In the genomic region with DNA sequence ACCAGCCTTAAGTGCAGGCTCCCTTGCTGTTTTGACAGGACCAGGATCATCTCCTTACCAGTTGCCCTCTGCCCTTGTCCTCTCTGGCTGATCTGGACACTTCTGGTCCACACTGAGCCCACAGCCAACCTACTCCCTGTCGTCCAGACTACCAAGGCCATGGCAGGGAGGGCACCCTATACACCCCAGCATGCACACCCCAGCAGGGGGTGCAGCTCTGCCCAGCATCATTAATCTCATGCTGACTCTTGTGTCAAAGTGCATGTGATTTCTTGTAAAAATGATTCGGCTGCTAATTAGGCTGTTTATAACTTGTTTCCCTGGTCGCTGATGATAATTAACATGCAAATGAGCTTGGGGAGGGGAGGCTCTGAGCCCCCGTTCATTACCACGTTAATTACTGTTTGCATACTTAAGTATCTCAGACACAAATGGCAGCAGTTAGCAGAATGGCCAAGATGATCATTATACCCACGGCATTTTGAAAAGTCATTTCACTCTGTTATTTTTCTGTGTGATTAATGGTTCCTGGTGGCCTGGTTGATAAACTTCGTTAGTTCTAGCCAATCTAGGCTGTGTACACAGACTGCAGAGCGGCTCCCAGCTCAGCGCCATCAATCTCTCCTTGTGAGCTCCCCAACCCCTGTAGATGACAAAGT, we compare ENCODE assay signal across 31 mouse cellular contexts. TPM values are rescaled to one million over a fixed set of nuclear protein-coding genes. Genes with fewer than 3 reads are reported as not detected.
A peak's percentile ranks its signal among the peaks of the same experiment; 100 is the strongest.
DNase-seq lines count a peak whose midpoint lies in the region; ATAC-seq lines count a peak whose summit lies in the region.
"Had no signal": no experiment of that assay in that cellular context is flagged by ENCODE, and none has a peak within 500 bp of the region (broad histone marks: within the 10 kb centered on the region; RNA-seq: fewer than 3 reads in every experiment).

No protein-coding gene starts in this region.

- peak; percentile 50 for DNase-seq in midbrain, embryonic 14.5 days
- DNase-seq in hindbrain, embryonic 14.5 days (ENCODE audit: low spot score) = peak; percentile 59
- DNase-seq in thymus, postnatal 36 days = no peak
- DNase-seq: adrenal gland, postnatal 10 days; cerebellum, adult 11 months; cerebellum, adult 9-10 months; cerebellum, postnatal 36 days; gastrocnemius, adult 2 months; gastrocnemius, postnatal 36 days; heart, adult 2 months; heart, postnatal 10 days; kidney, adult 8-10 months; kidney, postnatal 4 days; left cerebral cortex, postnatal 4 days; liver, postnatal 0 days; lung, postnatal 4 days; right cerebral cortex, postnatal 14 days; thymus, postnatal 25 days had no signal

- H3K4me2 ChIP-seq in forebrain, embryonic 13.5 days = no peak overlapping the region
- no peak overlapping the region for H3K4me2 ChIP-seq in forebrain, embryonic 12.5 days
- no peak overlapping the region for H3K4me2 ChIP-seq in midbrain, embryonic 14.5 days (ENCODE audit: low read length)
- H3K4me2 ChIP-seq in midbrain, embryonic 16.5 days (ENCODE audit: low read length) = no peak overlapping the region
- H3K4me2 ChIP-seq in hindbrain, embryonic 14.5 days (replicated peaks) = no peak overlapping the region
- no peak overlapping the region for H3K4me2 ChIP-seq in neural tube, embryonic 15.5 days
- H3K4me2 ChIP-seq: heart, embryonic 13.5 days; liver, embryonic 12.5 days; midbrain, embryonic 12.5 days; stomach, embryonic 15.5 days had no signal

- no peak overlapping the region for H3K27ac ChIP-seq in forebrain, embryonic 13.5 days
- no peak overlapping the region for H3K27ac ChIP-seq in forebrain, embryonic 12.5 days
- H3K27ac ChIP-seq in midbrain, embryonic 14.5 days (replicated peaks; ENCODE audit: low read depth, low read length) = no peak overlapping the region
- H3K27ac ChIP-seq in midbrain, embryonic 16.5 days (ENCODE audit: low read length) = no peak overlapping the region
- H3K27ac ChIP-seq in hindbrain, embryonic 14.5 days = no peak overlapping the region
- no peak overlapping the region for H3K27ac ChIP-seq in neural tube, embryonic 15.5 days (replicated peaks)
- H3K27ac ChIP-seq: gastrocnemius, adult 2 months; heart, adult 2 months; heart, embryonic 13.5 days; kidney, postnatal 0 days; liver, embryonic 12.5 days; midbrain, embryonic 12.5 days; stomach, embryonic 15.5 days had no signal

- ATAC-seq in forebrain, embryonic 13.5 days = peak; percentile 30; the same call in 1 of the 2 replicates
- no peak for ATAC-seq in forebrain, embryonic 12.5 days (ENCODE audit: low FRiP score)
- ATAC-seq in midbrain, embryonic 14.5 days (ENCODE audit: low FRiP score, low TSS enrichment) = no peak
- no peak for ATAC-seq in midbrain, embryonic 16.5 days
- peak; percentile 56 for ATAC-seq in hindbrain, embryonic 14.5 days (ENCODE audit: low FRiP score)
- ATAC-seq in neural tube, embryonic 15.5 days (ENCODE audit: low FRiP score) = peak; percentile 61
- ATAC-seq: intestine, embryonic 16.5 days; liver, embryonic 12.5 days; liver, postnatal 0 days; Patski had no signal

- H3K36me3 ChIP-seq in forebrain, embryonic 13.5 days (ENCODE audit: poor library complexity, severe bottlenecking) = no peaks in the 10 kb centered on the region
- H3K36me3 ChIP-seq in forebrain, embryonic 12.5 days (replicated peaks) = no peaks in the 10 kb centered on the region
- no peaks in the 10 kb centered on the region for H3K36me3 ChIP-seq in midbrain, embryonic 14.5 days (ENCODE audit: control insufficient read depth, insufficient read depth, low read length)
- no peaks in the 10 kb centered on the region for H3K36me3 ChIP-seq in midbrain, embryonic 16.5 days (ENCODE audit: control insufficient read depth, insufficient read depth, low read length)
- no peaks in the 10 kb centered on the region for H3K36me3 ChIP-seq in hindbrain, embryonic 14.5 days (replicated peaks; ENCODE audit: control insufficient read depth, insufficient read depth)
- no peaks in the 10 kb centered on the region for H3K36me3 ChIP-seq in neural tube, embryonic 15.5 days
- H3K36me3 ChIP-seq: heart, embryonic 13.5 days; liver, embryonic 12.5 days; midbrain, embryonic 12.5 days; stomach, embryonic 15.5 days had no signal

- no peak overlapping the region for H3K4me3 ChIP-seq in forebrain, embryonic 13.5 days
- H3K4me3 ChIP-seq in forebrain, embryonic 12.5 days (replicated peaks) = no peak overlapping the region
- H3K4me3 ChIP-seq in midbrain, embryonic 14.5 days (replicated peaks; ENCODE audit: low read depth, low read length) = no peak overlapping the region
- H3K4me3 ChIP-seq in midbrain, embryonic 16.5 days (ENCODE audit: low read depth, low read length) = no peak overlapping the region
- no peak overlapping the region for H3K4me3 ChIP-seq in hindbrain, embryonic 14.5 days (replicated peaks; ENCODE audit: low read length)
- no peak overlapping the region for H3K4me3 ChIP-seq in neural tube, embryonic 15.5 days (replicated peaks)
- H3K4me3 ChIP-seq: gastrocnemius, adult 2 months; heart, adult 2 months; heart, embryonic 13.5 days; liver, embryonic 12.5 days; megakaryocyte, embryonic 14.5 days; midbrain, embryonic 12.5 days; stomach, embryonic 15.5 days had no signal

- no peaks in the 10 kb centered on the region for H3K9me3 ChIP-seq in forebrain, embryonic 13.5 days (replicated peaks)
- no peaks in the 10 kb centered on the region for H3K9me3 ChIP-seq in forebrain, embryonic 12.5 days
- H3K9me3 ChIP-seq in midbrain, embryonic 14.5 days (ENCODE audit: control insufficient read depth, low read length) = no peaks in the 10 kb centered on the region
- H3K9me3 ChIP-seq in midbrain, embryonic 16.5 days (replicated peaks; ENCODE audit: control insufficient read depth, low read length, poor library complexity, severe bottlenecking) = no peaks in the 10 kb centered on the region
- H3K9me3 ChIP-seq in hindbrain, embryonic 14.5 days (ENCODE audit: control insufficient read depth, low read length) = no peaks in the 10 kb centered on the region
- H3K9me3 ChIP-seq in neural tube, embryonic 15.5 days (replicated peaks) = no peaks in the 10 kb centered on the region
- H3K9me3 ChIP-seq: heart, embryonic 13.5 days; liver, embryonic 12.5 days; megakaryocyte, embryonic 14.5 days; midbrain, embryonic 12.5 days; stomach, embryonic 15.5 days had no signal

- 19% methylated on average over 9 of the region's 9 CpGs for WGBS in forebrain, embryonic 13.5 days
- 30% methylated on average over 9 of the region's 9 CpGs for WGBS in forebrain, embryonic 12.5 days
- 48% methylated on average over 9 of the region's 9 CpGs for WGBS in midbrain, embryonic 14.5 days
- WGBS in midbrain, embryonic 16.5 days = 45% methylated on average over 9 of the region's 9 CpGs
- WGBS in hindbrain, embryonic 14.5 days = 23% methylated on average over 9 of the region's 9 CpGs
- 22% methylated on average over 9 of the region's 9 CpGs for WGBS in neural tube, embryonic 15.5 days

- peaks cover 10% of the 10 kb centered on the region for H3K4me1 ChIP-seq in forebrain, embryonic 13.5 days
- peaks cover 5% of the 10 kb centered on the region; the same call in 1 of the 2 replicates for H3K4me1 ChIP-seq in forebrain, embryonic 12.5 days
- H3K4me1 ChIP-seq in midbrain, embryonic 14.5 days (ENCODE audit: control insufficient read depth, insufficient read depth, low read length) = 0 out of 2 replicates have a peak, but pooled peaks cover 3% of the 10 kb centered on the region
- 0 out of 2 replicates have a peak, but pooled peaks cover 2% of the 10 kb centered on the region for H3K4me1 ChIP-seq in midbrain, embryonic 16.5 days (ENCODE audit: control insufficient read depth, insufficient read depth, low read length)
- H3K4me1 ChIP-seq in hindbrain, embryonic 14.5 days (replicated peaks; ENCODE audit: control insufficient read depth, insufficient read depth, low read length) = peaks cover 10% of the 10 kb centered on the region; the same call in 1 of the 2 replicates
- peaks cover 36% of the 10 kb centered on the region for H3K4me1 ChIP-seq in neural tube, embryonic 15.5 days
- H3K4me1 ChIP-seq: liver, embryonic 12.5 days; stomach, embryonic 15.5 days had no signal

- no peak overlapping the region for H3K9ac ChIP-seq in forebrain, embryonic 13.5 days
- no peak overlapping the region for H3K9ac ChIP-seq in forebrain, embryonic 12.5 days
- no peak overlapping the region for H3K9ac ChIP-seq in midbrain, embryonic 14.5 days (replicated peaks; ENCODE audit: low read length)
- no peak overlapping the region for H3K9ac ChIP-seq in midbrain, embryonic 16.5 days (ENCODE audit: low read depth, low read length)
- no peak overlapping the region for H3K9ac ChIP-seq in hindbrain, embryonic 14.5 days
- H3K9ac ChIP-seq in neural tube, embryonic 15.5 days (replicated peaks) = no peak overlapping the region
- H3K9ac ChIP-seq: heart, embryonic 13.5 days; liver, embryonic 12.5 days; liver, postnatal 0 days; midbrain, embryonic 12.5 days; stomach, embryonic 15.5 days had no signal

- H3K27me3 ChIP-seq in forebrain, embryonic 13.5 days = peaks cover 89% of the 10 kb centered on the region
- peaks cover 90% of the 10 kb centered on the region for H3K27me3 ChIP-seq in forebrain, embryonic 12.5 days
- no peaks in the 10 kb centered on the region for H3K27me3 ChIP-seq in midbrain, embryonic 14.5 days (ENCODE audit: control insufficient read depth, insufficient read depth, low read length)
- H3K27me3 ChIP-seq in midbrain, embryonic 16.5 days (ENCODE audit: control insufficient read depth, insufficient read depth, low read depth, low read length) = 0 out of 2 replicates have a peak, but pooled peaks cover 3% of the 10 kb centered on the region
- H3K27me3 ChIP-seq in hindbrain, embryonic 14.5 days (ENCODE audit: control insufficient read depth, insufficient read depth, low read length) = no peaks in the 10 kb centered on the region; the same call in 1 of the 2 replicates
- H3K27me3 ChIP-seq in neural tube, embryonic 15.5 days (replicated peaks) = peaks cover 37% of the 10 kb centered on the region
- H3K27me3 ChIP-seq: stomach, embryonic 15.5 days had no signal

RNA-seq across cellular contexts. Expression of gene Ttc34, which starts 5.2 kb away (rescaled TPM):
- polyA plus RNA-seq in forebrain, embryonic 13.5 days (2015; fragmentation: Nextera tagmentation; extraction: Ambion mirVana) = 0.31 and 0.45 TPM in 2 replicates
- 0.26 and 0.38 TPM in 2 replicates for polyA plus RNA-seq in forebrain, embryonic 12.5 days (2016; fragmentation: Nextera tagmentation; extraction: Ambion mirVana)
- 1.8 TPM in 2 replicates for polyA plus RNA-seq in midbrain, embryonic 14.5 days (2014; fragmentation: Nextera tagmentation; extraction: Ambion mirVana)
- 1.5 and 2.9 TPM in 2 replicates for polyA plus RNA-seq in midbrain, embryonic 16.5 days (2015; fragmentation: Nextera tagmentation; extraction: Ambion mirVana)
- 1.7 and 2.4 TPM in 2 replicates for polyA plus RNA-seq in hindbrain, embryonic 14.5 days (2014; fragmentation: Nextera tagmentation; extraction: Ambion mirVana)
- polyA plus RNA-seq in neural tube, embryonic 15.5 days (2015; fragmentation: Nextera tagmentation; extraction: Ambion mirVana) = 1.0 and 1.6 TPM in 2 replicates
- polyA plus RNA-seq: liver, embryonic 12.5 days; liver, postnatal 0 days; Patski; small intestine, adult 2 months had no signal

RNA-seq across cellular contexts. Expression of gene Mmel1, which starts 37.3 kb away (rescaled TPM):
- polyA plus RNA-seq in forebrain, embryonic 13.5 days (2015; fragmentation: Nextera tagmentation; extraction: Ambion mirVana) = 0.12 and 0.24 TPM in 2 replicates
- polyA plus RNA-seq in forebrain, embryonic 12.5 days (2016; fragmentation: Nextera tagmentation; extraction: Ambion mirVana) = 0.08 and 0.19 TPM in 2 replicates
- 0.50 and 0.53 TPM in 2 replicates for polyA plus RNA-seq in midbrain, embryonic 14.5 days (2014; fragmentation: Nextera tagmentation; extraction: Ambion mirVana)
- polyA plus RNA-seq in midbrain, embryonic 16.5 days (2015; fragmentation: Nextera tagmentation; extraction: Ambion mirVana) = 0.31 and 0.98 TPM in 2 replicates
- polyA plus RNA-seq in hindbrain, embryonic 14.5 days (2014; fragmentation: Nextera tagmentation; extraction: Ambion mirVana) = 0.23 and 0.65 TPM in 2 replicates
- polyA plus RNA-seq in neural tube, embryonic 15.5 days (2015; fragmentation: Nextera tagmentation; extraction: Ambion mirVana) = 0.75 and 0.84 TPM in 2 replicates
- polyA plus RNA-seq: kidney, postnatal 0 days; Patski had no signal

Comparison
In these comparisons a context has a peak if more than half of its experiments do, and no peak if none do; other contexts are left out.
1. ATAC-seq: peak in forebrain, embryonic 13.5 days (single experiment), hindbrain, embryonic 14.5 days (single experiment) and neural tube, embryonic 15.5 days (single experiment); none in forebrain, embryonic 12.5 days (single experiment), midbrain, embryonic 14.5 days (single experiment) and midbrain, embryonic 16.5 days (single experiment).
2. DNase-seq: peak in midbrain, embryonic 14.5 days (single experiment) and hindbrain, embryonic 14.5 days (single experiment); none in thymus, postnatal 36 days (0 of 2).